Mouse (Mus musculus) liver, postnatal 0 days (tissue): ENCODE measurements around the gene Gstt3. TPM values are rescaled to one million over a fixed set of nuclear protein-coding genes. Genes with fewer than 3 reads are reported as not detected.

Source experiments
- ATAC-seq: fragments of 200-750 bp; cut with Nextera tagmentation; 2 replicates; pipeline ENCODE4 v1.8.0; 2017; ENCODE audit warnings: mild to moderate bottlenecking, moderate library complexity
- DNase-seq: peaks from one replicate; pipeline ENCODE4 v3.0.0-alpha.2; 2016
- H3K27ac ChIP-seq: fragments of 300-500 bp; sonication (generic); 2 replicates; pipeline ENCODE4 v1.5.1; 2014; ENCODE audit warnings: antibody characterized with exemption, moderate library complexity, mild to moderate bottlenecking, low read depth
- H3K27me3 ChIP-seq: fragments of 300-500 bp; sonication (generic); 2 replicates; pipeline ENCODE4 v1.6.1; 2014; ENCODE audit warnings: low read length, control low read depth, mixed read lengths; ENCODE audit not compliant: insufficient read depth
- H3K36me3 ChIP-seq: fragments of 300-500 bp; sonication (generic); replicated peaks from 2 replicates; pipeline ENCODE4 v1.6.1; 2014; ENCODE audit warnings: mild to moderate bottlenecking, control low read depth, low read length, moderate library complexity, mixed read lengths; ENCODE audit not compliant: insufficient read depth
- H3K4me1 ChIP-seq: fragments of 300-500 bp; sonication (generic); 2 replicates; pipeline ENCODE4 v1.6.1; 2014; ENCODE audit warnings: antibody characterized with exemption, mild to moderate bottlenecking, control low read depth; ENCODE audit not compliant: insufficient read depth
- H3K4me2 ChIP-seq: fragments of 300-500 bp; sonication (generic); 2 replicates; pipeline ENCODE4 v1.6.1; 2014; ENCODE audit warnings: low read depth, mild to moderate bottlenecking, low read length, moderate library complexity, mixed read lengths
- H3K4me3 ChIP-seq: fragments of 300-500 bp; sonication (generic); 2 replicates; pipeline ENCODE4 v1.5.1; 2014; ENCODE audit warnings: low read depth, low read length
- H3K9ac ChIP-seq: fragments of 300-500 bp; sonication (generic); replicated peaks from 2 replicates; pipeline ENCODE4 v1.6.1; 2014; ENCODE audit warnings: mild to moderate bottlenecking, moderate library complexity
- H3K9me3 ChIP-seq: fragments of 300-500 bp; sonication (generic); 2 replicates; pipeline ENCODE4 v1.6.1; 2016; ENCODE audit warnings: mild to moderate bottlenecking, control low read depth, low read length, mixed read lengths
- CTCF ChIP-seq: sonication (generic); IDR thresholded peaks from 2 replicates; pipeline ENCODE4 v1.5.1; 2016; ENCODE audit warnings: antibody characterized with exemption, low read depth
- EP300 ChIP-seq: IDR thresholded peaks from 2 replicates; pipeline ENCODE4 v1.6.1; 2016; ENCODE audit warnings: antibody characterized with exemption, low read depth, mild to moderate bottlenecking
- WGBS: fragments of 180-500 bp; shearing (Covaris S2); extraction: QIAGEN DNeasy Blood & Tissue Kit; methylation state at CpG from one replicate; pipeline ENCODE4 v1.1.7; 2014; ENCODE audit not compliant: insufficient replicate concordance; 5-methylcytosine and 5-hydroxymethylcytosine counted together
- polyA plus RNA-seq: library from polyadenylated mRNA; unstranded; fragments of >200 nt; fragmentation: Nextera tagmentation; extraction: Ambion mirVana; gene quantifications from 2 replicates; pipeline ENCODE4 v1.2.1, GENCODE M21; 2015

Gstt3 gene
- polyA plus RNA-seq, 1 experiment from 2014 or later, result 32.6 TPM

- peaks cover 9% of the 10 kb centered on the region; the same call in 1 of the 2 replicates for H3K36me3 ChIP-seq
- no peaks in the 10 kb centered on the region for H3K27me3 ChIP-seq
- WGBS, result 3% methylated on average over 61 of the region's 61 CpGs
- peak within 1 kb of the TSS; percentile 94 for H3K4me2 ChIP-seq
- H3K4me3 ChIP-seq, result peak within 1 kb of the TSS; percentile 96
- peak; percentile 99 for DNase-seq
- no peaks in the 10 kb centered on the region for H3K9me3 ChIP-seq
- peak; percentile 97 for ATAC-seq
- peaks cover 10% of the 10 kb centered on the region for H3K4me1 ChIP-seq
- TF ChIP-seq CTCF (0 out of 2 replicates have a peak, but pooled peaks have one; percentile 2), EP300 (no peak)
- H3K9ac ChIP-seq, result peak within 1 kb of the TSS; percentile 92
- peak within 1 kb of the TSS; percentile 88 for H3K27ac ChIP-seq
These were observed 17.3 kb downstream of the Gstt3 start, which contains the start of gene Cabin1 for GRCm38 (mm10) chr10:75763682-75764518. Cabin1 (minus strand) TSS chr10:75764341.

GRCm38 (mm10) chr10:75762413-75762812, 18.8 kb downstream of the Gstt3 start:
- H3K36me3 ChIP-seq, result peaks cover 9% of the 10 kb centered on the region; the same call in 1 of the 2 replicates
- TF ChIP-seq CTCF (no peak), EP300 (peak; percentile 78)
- ATAC-seq, result peak; percentile 17
- H3K27ac ChIP-seq, result peak overlapping the region; percentile 77
- peak overlapping the region; percentile 96 for H3K4me3 ChIP-seq
- H3K4me1 ChIP-seq, result peaks cover 10% of the 10 kb centered on the region
- H3K9ac ChIP-seq, result peak overlapping the region; percentile 57
- WGBS, result 67% methylated on average over 3 of the region's 3 CpGs
- H3K27me3 ChIP-seq, result no peaks in the 10 kb centered on the region
- no peaks in the 10 kb centered on the region for H3K9me3 ChIP-seq
- no peak for DNase-seq
- H3K4me2 ChIP-seq, result peak overlapping the region; percentile 94

- H3K9ac ChIP-seq, result no peak overlapping the region
- no peak overlapping the region for H3K4me2 ChIP-seq
- H3K4me3 ChIP-seq, result no peak overlapping the region
- TF ChIP-seq CTCF, result no peak
- TF ChIP-seq EP300, result no peak
- H3K4me1 ChIP-seq, result peaks cover 10% of the 10 kb centered on the region
- DNase-seq, result no peak
- peaks cover 10% of the 10 kb centered on the region for H3K36me3 ChIP-seq
- ATAC-seq, result no peak
- H3K9me3 ChIP-seq, result no peaks in the 10 kb centered on the region
- H3K27me3 ChIP-seq, result no peaks in the 10 kb centered on the region
- WGBS, result 89% methylated on average over 3 of the region's 3 CpGs
- no peak overlapping the region for H3K27ac ChIP-seq
These were observed 20.9 kb downstream of the Gstt3 start for GRCm38 (mm10) chr10:75760311-75760710.

- DNase-seq (no peak), ATAC-seq (0 out of 2 replicates have a peak, but pooled peaks have one; percentile 33)
- H3K4me1 ChIP-seq, result no peaks in the 10 kb centered on the region
- 85% methylated on average over 11 of the region's 11 CpGs for WGBS
- no peaks in the 10 kb centered on the region for H3K27me3 ChIP-seq
- H3K27ac ChIP-seq, result no peak overlapping the region
- TF ChIP-seq EP300 (no peak), CTCF (no peak)
- no peak overlapping the region for H3K4me3 ChIP-seq
- H3K9ac ChIP-seq, result no peak overlapping the region
- H3K9me3 ChIP-seq, result no peaks in the 10 kb centered on the region
- H3K4me2 ChIP-seq, result peak overlapping the region; percentile 4; the same call in 1 of the 2 replicates
- H3K36me3 ChIP-seq, result peaks cover 43% of the 10 kb centered on the region
These were observed 24.5 kb downstream of the Gstt3 start for GRCm38 (mm10) chr10:75756719-75757118.

GRCm38 (mm10) chr10:75744017-75744416, 37.2 kb downstream of the Gstt3 start:
- Histone ChIP-seq H3K27me3 (no peaks in the 10 kb centered on the region), H3K36me3 (peaks cover 86% of the 10 kb centered on the region), H3K9ac (no peak overlapping the region), H3K4me2 (no peak overlapping the region), H3K27ac (no peak overlapping the region), H3K4me1 (peaks cover 9% of the 10 kb centered on the region), H3K9me3 (no peaks in the 10 kb centered on the region), H3K4me3 (no peak overlapping the region)
- DNase-seq (peak; percentile 84), ATAC-seq (peak; percentile 74)
- TF ChIP-seq EP300, result no peak
- peak; percentile 98 for TF ChIP-seq CTCF
- 47% methylated on average over 3 of the region's 3 CpGs for WGBS

GRCm38 (mm10) chr10:75743369-75743768, 37.8 kb downstream of the Gstt3 start:
- peaks cover 9% of the 10 kb centered on the region for H3K4me1 ChIP-seq
- H3K9ac ChIP-seq, result no peak overlapping the region
- H3K27ac ChIP-seq, result no peak overlapping the region
- no peak overlapping the region for H3K4me3 ChIP-seq
- no peak overlapping the region for H3K4me2 ChIP-seq
- ATAC-seq (no peak), DNase-seq (no peak)
- no peaks in the 10 kb centered on the region for H3K27me3 ChIP-seq
- 92% methylated on average over 12 of the region's 12 CpGs for WGBS
- no peaks in the 10 kb centered on the region for H3K9me3 ChIP-seq
- peaks cover 89% of the 10 kb centered on the region for H3K36me3 ChIP-seq
- TF ChIP-seq CTCF (no peak), EP300 (no peak)
